Mouse (Mus musculus): ENCODE measurements at regions not wholly inside any gene's neighbourhood (a gene's known extent, or its start where the extent isn't known, plus 50 kb on each side); places are given as distances from the start of the nearest gene placed in this dataset.

DNA sequence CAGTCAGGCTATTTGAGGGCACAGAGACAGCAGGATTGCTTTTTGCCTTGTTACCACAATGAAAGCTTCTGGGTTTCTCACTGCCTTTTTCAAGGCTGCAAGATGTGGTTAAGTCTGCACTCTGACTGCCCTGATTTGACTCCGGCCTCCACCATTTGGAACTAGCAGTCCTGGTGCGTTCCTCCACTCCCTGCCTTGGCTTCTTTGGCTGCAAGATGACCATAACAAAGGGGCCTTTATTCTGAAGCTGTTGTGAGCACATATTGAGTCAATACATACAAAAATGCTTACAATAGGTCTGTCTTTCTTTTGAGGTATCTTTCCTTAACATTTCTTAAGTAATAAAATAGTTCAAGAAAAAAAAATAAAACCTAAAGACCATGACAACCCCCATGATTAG, 314.8 kb downstream of the Hace1 start:
- Histone ChIP-seq H3K27ac (replicated peaks) (no peak overlapping the region), H3K9ac (replicated peaks) (no peak overlapping the region), H3K27me3 (no peaks in the 10 kb centered on the region), H3K4me1 (peaks cover 16% of the 10 kb centered on the region), H3K4me3 (no peak overlapping the region), H3K4me2 (replicated peaks) (no peak overlapping the region), H3K9me3 (no peaks in the 10 kb centered on the region), H3K36me3 (no peaks in the 10 kb centered on the region)
- no peak for ATAC-seq (replicated peaks)
- WGBS: 50% methylated on average over 2 of the region's 2 CpGs

DNA sequence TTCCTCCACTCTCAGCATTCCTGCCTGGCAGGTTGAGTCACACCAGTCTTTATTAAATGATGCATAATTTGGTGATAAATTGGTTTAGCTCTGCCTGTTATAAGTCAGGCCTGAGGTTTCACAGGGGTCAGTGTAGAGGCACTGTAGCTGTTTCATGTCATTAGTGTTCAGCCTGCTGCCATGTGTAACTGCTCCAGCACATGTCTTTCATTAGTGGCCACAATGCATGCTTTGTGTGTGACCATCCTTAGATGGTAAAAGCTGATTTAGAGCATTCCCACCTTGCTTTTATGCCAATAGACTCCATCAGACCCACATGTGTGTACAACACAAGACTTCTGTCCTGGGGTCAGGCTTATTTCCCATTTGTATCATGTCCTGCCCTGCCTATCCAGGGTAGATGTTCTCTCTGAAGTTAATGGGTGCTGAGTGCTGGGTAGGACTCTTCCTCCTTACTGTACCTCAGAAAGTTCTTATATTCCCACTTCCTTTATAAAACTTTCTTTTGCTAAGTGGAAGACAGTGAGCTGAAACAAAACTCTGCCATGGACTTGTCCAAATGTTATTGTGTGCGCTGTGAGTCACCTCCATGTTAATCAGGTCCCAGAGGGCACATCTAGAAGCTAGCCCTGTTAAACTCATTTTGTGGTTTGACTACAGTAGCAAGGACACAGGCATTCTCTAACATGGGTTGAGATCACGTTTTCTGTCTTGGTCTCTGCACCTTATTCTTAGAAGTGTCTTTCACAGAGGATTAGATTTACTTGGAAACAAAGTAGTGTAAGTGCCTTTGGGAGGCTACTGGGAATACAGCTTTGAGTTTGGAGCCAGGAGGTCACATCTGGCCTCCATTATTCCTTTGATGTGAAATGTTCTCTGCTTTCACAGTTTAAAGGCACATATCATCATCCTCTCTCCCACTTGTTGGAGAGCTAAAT, 316.5 kb downstream of the Hace1 start:
- 79% methylated on average over 2 of the region's 2 CpGs for WGBS
- H3K27me3 ChIP-seq: no peaks in the 10 kb centered on the region
- no peak for ATAC-seq (replicated peaks)

DNA sequence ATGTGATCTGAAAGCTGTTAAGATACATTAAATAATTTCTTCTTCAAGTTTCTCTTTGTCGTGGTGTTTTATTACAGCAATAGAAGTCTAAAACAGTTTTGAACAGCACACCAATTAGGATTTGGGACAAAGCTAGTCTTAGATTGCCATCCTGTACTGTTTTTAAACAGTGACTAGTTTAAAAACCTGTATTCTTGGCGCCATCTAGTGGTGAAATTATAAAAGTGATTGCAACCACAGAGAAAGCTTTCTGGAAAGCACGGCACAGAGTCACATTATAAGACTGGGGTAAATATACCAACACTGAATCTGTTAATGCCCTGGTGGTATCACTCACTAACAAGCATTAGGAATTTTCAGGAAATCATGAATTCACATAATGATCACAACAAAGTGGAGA, 339.3 kb downstream of the Hace1 start:
- WGBS: 21% methylated on average over 3 of the region's 3 CpGs
- Histone ChIP-seq H3K4me1 (no peaks in the 10 kb centered on the region), H3K4me3 (no peak overlapping the region), H3K27ac (replicated peaks) (no peak overlapping the region), H3K9ac (replicated peaks) (no peak overlapping the region), H3K36me3 (no peaks in the 10 kb centered on the region), H3K4me2 (replicated peaks) (no peak overlapping the region), H3K9me3 (no peaks in the 10 kb centered on the region), H3K27me3 (no peaks in the 10 kb centered on the region)
- ATAC-seq (replicated peaks): no peak; the same call in 1 of the 2 replicates

More for the DNA sequence above, 316.5 kb downstream of the Hace1 start:
- no peak overlapping the region for H3K4me3 ChIP-seq
- peaks cover 10% of the 10 kb centered on the region for H3K4me1 ChIP-seq
- H3K9me3 ChIP-seq: no peaks in the 10 kb centered on the region
- H3K4me2 ChIP-seq (replicated peaks): no peak overlapping the region
- no peaks in the 10 kb centered on the region for H3K36me3 ChIP-seq
- H3K9ac ChIP-seq (replicated peaks): no peak overlapping the region
- H3K27ac ChIP-seq (replicated peaks): no peak overlapping the region

DNA sequence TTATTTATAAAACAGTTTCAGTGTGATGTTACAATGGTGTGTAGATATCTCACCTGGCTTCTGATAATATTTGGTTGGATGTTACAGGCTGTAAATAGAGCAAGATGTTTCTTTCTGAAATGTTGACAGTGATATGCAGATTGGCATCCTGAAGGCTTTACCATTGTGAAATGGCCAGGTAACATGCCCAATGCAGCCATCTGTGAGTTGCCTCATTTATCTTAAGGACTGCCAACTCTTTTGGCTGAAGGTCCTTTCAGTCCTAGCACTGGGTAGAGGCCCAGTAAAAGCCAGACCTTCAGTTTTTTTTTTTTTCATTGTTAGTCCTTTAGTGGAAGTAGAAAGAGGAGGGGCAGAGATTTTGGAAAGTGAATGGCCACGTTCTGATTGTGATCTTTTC, 348.1 kb downstream of the Hace1 start:
- 25% methylated on average over 1 of the region's 1 CpGs for whole genome bisulfite sequencing
- Histone ChIP-seq H3K9me3 (no peaks in the 10 kb centered on the region), H3K36me3 (no peaks in the 10 kb centered on the region), H3K27me3 (no peaks in the 10 kb centered on the region), H3K4me1 (no peaks in the 10 kb centered on the region), H3K9ac (replicated peaks) (no peak overlapping the region), H3K4me2 (replicated peaks) (no peak overlapping the region), H3K27ac (replicated peaks) (no peak overlapping the region), H3K4me3 (no peak overlapping the region)
- no peak for ATAC-seq (replicated peaks)

DNA sequence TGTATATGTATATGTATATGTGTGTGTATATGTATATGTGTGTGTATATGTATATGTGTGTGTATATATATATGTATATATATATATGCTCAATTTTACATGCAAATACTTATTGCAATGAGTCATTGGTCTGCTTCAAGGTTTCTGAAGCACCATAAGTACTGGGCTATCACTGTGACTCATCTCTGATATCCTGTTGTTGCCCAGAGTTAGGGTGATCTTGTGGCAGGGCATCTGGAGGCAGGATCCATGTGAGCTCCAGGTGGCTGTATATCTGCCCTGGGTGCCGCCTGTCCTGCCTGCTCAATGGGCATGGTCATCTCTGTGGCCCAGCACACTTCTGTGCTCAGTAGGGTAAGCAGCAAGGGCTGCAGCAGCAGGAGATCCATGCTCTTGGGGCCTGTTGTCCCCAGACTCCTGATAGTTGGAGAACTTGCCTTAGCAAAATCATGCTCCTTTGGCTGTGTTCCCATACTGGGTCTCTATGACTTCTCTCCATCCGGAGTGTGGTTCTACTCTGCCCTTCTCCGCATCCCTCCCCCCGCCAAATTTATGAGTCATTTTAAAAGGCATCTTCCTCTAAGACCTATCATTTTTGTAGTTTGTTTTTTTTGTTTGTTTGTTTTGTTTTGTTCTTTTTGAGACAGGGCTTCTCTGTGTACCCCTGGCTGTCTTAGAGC, 356.1 kb downstream of the Hace1 start:
- 98% methylated on average over 4 of the region's 4 CpGs for WGBS

DNA sequence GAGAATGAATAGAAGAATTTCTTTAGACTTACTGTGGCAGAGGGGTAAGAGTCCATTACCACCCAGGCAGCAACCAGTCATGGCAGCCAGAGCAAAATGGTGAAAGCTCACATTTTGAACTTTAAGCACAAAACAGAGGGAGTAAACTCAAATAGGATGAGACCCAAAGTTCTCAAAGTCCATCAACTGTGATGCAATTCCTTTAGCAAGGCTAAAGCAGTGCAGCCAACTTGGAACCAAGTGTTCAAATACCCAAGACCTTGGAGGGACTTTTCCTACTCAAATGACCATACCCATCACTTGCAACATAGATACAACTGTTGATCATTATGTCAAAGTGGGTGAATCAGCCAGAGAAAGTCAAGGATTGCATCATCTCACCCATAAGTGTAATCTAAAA, 380.1 kb downstream of the Hace1 start:
- H3K9me3 ChIP-seq: no peaks in the 10 kb centered on the region
- H3K36me3 ChIP-seq: no peaks in the 10 kb centered on the region
- no peaks in the 10 kb centered on the region for H3K27me3 ChIP-seq
- H3K4me1 ChIP-seq: no peaks in the 10 kb centered on the region
- H3K9ac ChIP-seq (replicated peaks): no peak overlapping the region
- no peak for ATAC-seq (replicated peaks)
- no peak overlapping the region for H3K4me3 ChIP-seq
- no peak overlapping the region for H3K27ac ChIP-seq (replicated peaks)
- no peak overlapping the region for H3K4me2 ChIP-seq (replicated peaks)

More for the DNA sequence above, 356.1 kb downstream of the Hace1 start:
- H3K27ac ChIP-seq (replicated peaks): no peak overlapping the region
- no peak overlapping the region for H3K9ac ChIP-seq (replicated peaks)
- H3K9me3 ChIP-seq: no peaks in the 10 kb centered on the region
- no peaks in the 10 kb centered on the region for H3K4me1 ChIP-seq
- no peaks in the 10 kb centered on the region for H3K36me3 ChIP-seq
- no peak overlapping the region for H3K4me2 ChIP-seq (replicated peaks)
- no peaks in the 10 kb centered on the region for H3K27me3 ChIP-seq
- ATAC-seq (replicated peaks): no peak
- no peak overlapping the region for H3K4me3 ChIP-seq

DNA sequence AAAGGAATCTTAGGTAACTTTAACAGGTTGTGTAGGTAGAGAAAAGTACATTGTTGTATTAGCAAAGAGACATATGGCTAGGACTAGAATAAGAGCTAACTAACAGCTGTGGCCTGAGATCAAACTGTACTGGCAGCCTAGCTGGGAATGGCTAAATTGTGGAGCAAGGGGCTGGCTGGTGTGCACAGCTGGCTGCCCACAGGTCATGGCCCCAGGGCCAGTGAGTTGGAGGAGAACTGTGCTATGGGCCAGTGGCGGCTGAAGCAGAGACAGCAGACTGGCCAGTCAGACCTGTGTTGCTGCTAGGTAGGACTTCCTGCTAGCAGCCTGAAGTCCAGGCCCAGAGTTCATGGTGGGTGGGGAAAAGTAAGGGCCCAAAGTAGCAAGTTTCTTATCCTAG, 394.6 kb downstream of the Hace1 start:
- H3K9me3 ChIP-seq: no peaks in the 10 kb centered on the region
- ATAC-seq (replicated peaks): no peak
- H3K27me3 ChIP-seq: no peaks in the 10 kb centered on the region
- 100% methylated on average over 1 of the region's 1 CpGs for WGBS
- H3K4me2 ChIP-seq (replicated peaks): no peak overlapping the region
- no peaks in the 10 kb centered on the region for H3K4me1 ChIP-seq
- no peak overlapping the region for H3K4me3 ChIP-seq
- no peak overlapping the region for H3K27ac ChIP-seq (replicated peaks)
- H3K36me3 ChIP-seq: no peaks in the 10 kb centered on the region
- H3K9ac ChIP-seq (replicated peaks): no peak overlapping the region

DNA sequence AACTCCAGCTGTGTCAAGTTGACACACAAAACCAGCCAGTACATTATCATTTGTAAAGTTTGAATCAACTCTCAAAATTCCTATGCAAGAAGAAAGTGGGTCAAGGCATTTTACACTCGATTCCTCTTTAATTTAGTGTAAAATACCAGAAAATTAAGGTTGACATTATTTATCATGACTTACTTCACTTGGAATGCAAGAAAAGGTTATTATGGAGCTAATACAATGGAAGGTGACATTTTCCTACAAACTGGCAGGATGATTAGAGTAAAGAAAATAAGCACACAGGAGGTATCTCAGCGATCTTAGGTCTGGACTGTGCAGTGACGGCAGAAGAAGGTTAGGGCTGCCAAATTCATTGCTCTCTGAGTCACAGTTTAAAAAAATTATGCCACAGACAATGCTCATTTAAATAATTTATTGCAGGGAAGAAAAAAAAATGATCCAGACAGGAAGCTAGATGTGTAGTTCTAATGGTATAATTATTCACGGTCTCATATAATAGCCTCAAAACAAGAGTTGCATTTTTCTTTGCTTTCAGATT, 405.2 kb downstream of the Hace1 start:
- ATAC-seq (replicated peaks): no peak
- Histone ChIP-seq H3K27me3 (no peaks in the 10 kb centered on the region), H3K27ac (replicated peaks) (no peak overlapping the region), H3K4me1 (peaks cover 11% of the 10 kb centered on the region), H3K9ac (replicated peaks) (no peak overlapping the region), H3K4me2 (replicated peaks) (no peak overlapping the region), H3K36me3 (no peaks in the 10 kb centered on the region), H3K9me3 (no peaks in the 10 kb centered on the region), H3K4me3 (no peak overlapping the region)
- 51% methylated on average over 4 of the region's 4 CpGs for WGBS

DNA sequence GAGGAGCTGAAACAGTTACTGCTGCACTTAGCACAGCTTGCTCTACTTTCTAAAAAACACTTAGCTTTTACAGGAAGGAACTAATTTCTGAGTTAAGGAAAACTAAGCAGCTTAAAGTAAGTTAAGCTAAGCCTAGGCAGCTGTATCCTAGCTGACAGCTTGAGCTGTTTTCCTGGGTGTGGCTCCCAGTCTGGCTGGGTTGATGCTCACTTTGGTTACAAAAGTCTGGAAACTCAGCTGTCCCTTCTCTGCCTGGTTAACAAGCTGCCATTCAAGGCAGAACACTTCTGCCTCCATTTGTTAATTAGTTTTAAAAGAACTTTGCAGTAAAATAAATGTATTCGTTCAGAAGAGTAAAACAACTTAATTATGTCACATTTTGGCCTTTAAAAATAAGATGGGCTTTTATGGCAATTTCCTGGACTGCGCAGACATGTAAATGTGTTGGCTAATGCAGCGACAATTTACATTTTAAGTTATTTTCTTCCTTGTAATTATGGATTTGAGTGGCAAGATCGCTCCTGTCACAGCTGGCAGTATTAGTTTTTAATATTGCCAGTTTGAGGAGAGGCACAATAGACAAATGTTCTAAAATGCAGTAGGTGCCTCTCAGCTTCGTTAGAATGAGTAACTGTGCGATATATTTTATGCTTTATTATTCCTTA, 406.2 kb downstream of the Hace1 start:
- Histone ChIP-seq H3K27me3 (no peaks in the 10 kb centered on the region), H3K36me3 (no peaks in the 10 kb centered on the region), H3K4me2 (replicated peaks) (no peak overlapping the region), H3K4me1 (peaks cover 11% of the 10 kb centered on the region), H3K4me3 (no peak overlapping the region), H3K27ac (replicated peaks) (no peak overlapping the region), H3K9ac (replicated peaks) (no peak overlapping the region), H3K9me3 (no peaks in the 10 kb centered on the region)
- 45% methylated on average over 6 of the region's 6 CpGs for WGBS
- ATAC-seq (replicated peaks): peak; percentile 88

DNA sequence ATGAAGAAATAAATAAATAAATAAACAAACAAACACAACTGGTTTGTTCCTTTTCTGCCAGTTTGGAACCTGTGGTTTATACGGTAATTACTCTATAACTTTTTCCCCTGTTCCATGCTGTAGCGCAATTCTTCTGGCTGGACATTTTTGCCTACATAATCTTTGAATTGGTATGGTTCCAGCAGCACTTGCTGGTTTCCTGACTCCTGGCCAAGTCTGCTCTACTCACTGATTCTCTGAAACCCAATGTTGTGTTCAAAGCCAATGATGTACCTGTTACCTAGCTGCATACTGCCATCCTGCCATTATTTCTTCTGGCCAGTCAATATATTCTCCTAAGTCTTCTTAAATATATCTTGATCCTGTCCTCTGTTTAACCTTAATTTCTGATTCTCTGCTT, 408.7 kb downstream of the Hace1 start:
- no peaks in the 10 kb centered on the region for H3K9me3 ChIP-seq
- 79% methylated on average over 2 of the region's 2 CpGs for WGBS

DNA sequence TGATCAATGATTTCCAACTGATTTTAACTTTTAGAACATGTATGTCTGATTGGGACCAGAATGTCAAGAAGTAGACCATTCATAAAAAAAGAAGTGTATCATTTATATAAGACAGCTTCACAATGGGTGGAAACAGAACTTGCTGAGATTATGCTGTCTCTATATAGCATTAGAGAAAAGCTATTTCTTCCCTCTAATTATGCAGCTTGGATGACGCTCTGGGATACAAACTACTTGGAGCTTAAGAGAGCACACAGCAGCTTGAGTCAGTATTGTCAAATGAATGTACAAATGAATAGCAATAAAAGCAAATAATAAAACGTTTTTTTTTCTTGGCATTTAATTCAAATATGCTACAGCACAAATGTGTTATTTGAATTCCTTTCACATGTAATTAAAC, 428.7 kb downstream of the Hace1 start:
- Histone ChIP-seq H3K4me2 (replicated peaks) (no peak overlapping the region), H3K9ac (replicated peaks) (no peak overlapping the region), H3K4me3 (no peak overlapping the region), H3K27ac (replicated peaks) (no peak overlapping the region), H3K9me3 (no peaks in the 10 kb centered on the region), H3K36me3 (no peaks in the 10 kb centered on the region), H3K4me1 (no peaks in the 10 kb centered on the region), H3K27me3 (no peaks in the 10 kb centered on the region)
- no peak for ATAC-seq (replicated peaks)
- WGBS: 35% methylated on average over 2 of the region's 2 CpGs

More for the DNA sequence above, 408.7 kb downstream of the Hace1 start:
- H3K9ac ChIP-seq (replicated peaks): no peak overlapping the region
- no peaks in the 10 kb centered on the region for H3K36me3 ChIP-seq
- H3K4me2 ChIP-seq (replicated peaks): no peak overlapping the region
- no peaks in the 10 kb centered on the region for H3K27me3 ChIP-seq
- H3K27ac ChIP-seq (replicated peaks): no peak overlapping the region
- peaks cover 11% of the 10 kb centered on the region for H3K4me1 ChIP-seq
- H3K4me3 ChIP-seq: no peak overlapping the region
- ATAC-seq (replicated peaks): no peak

Measured in forebrain, embryonic 15.5 days (tissue).